Mouse (Mus musculus): Measurements from ENCODE around the gene Negr1.

GRCm38 (mm10) chr3:157181975-157182374, 620.4 kb downstream of the Negr1 start:
- TF ChIP-seq POLR2A (IDR thresholded peaks at IDR 0.05; ENCODE audit: extremely low read depth, insufficient read depth, low read length), result no peak
- TF ChIP-seq CTCF (IDR thresholded peaks at IDR 0.05; ENCODE audit: extremely low read depth, insufficient read depth, low read length), result no peak
